Mouse (Mus musculus): ENCODE data around the gene Gstt4.

DNA sequence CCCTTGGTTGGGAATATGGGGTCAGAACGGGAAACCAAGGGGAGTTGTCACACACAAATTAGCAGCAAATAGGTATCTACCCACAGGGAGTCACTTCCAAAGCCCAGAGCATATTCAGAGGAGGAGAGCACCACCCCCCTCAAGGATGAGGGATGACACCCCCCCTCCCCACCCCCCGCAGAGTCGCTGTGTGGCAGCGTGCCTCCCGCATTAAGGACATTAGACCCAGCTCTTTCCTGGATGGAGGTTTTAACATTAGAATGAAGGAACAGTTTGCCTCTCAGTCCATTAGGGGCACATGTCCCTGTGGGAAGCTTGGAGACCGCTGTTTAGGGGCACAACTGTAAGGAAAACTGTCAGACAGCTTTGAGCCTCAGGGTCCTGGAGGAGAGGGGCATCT, 28.7 kb upstream of the Gstt4 start:
- TF ChIP-seq GATA2 (IDR thresholded peaks at IDR 0.05; ENCODE audit: borderline replicate concordance, low read depth, low read length) (no peak), CTCF (IDR thresholded peaks at IDR 0.05; ENCODE audit: low read depth, low read length) (no peak)
